Mouse (Mus musculus) heart, embryonic 11.5 days (tissue): ENCODE data around the gene Tbcel. TPM values are rescaled to one million over a fixed set of nuclear protein-coding genes. Genes with fewer than 3 reads are reported as not detected.

ENCODE experiments used
- ATAC-seq: fragments of 200-750 bp; cut with Nextera tagmentation; replicated peaks from 2 replicates; pipeline ENCODE4 v1.8.0; 2017; ENCODE audit warnings: moderate library complexity; ENCODE audit not compliant: insufficient number of reproducible peaks, low FRiP score, low TSS enrichment
- H3K27ac ChIP-seq: fragments of 300-500 bp; sonication (generic); 2 replicates; pipeline ENCODE4 v1.5.1; 2014; ENCODE audit warnings: mild to moderate bottlenecking, low read depth, low read length
- H3K27me3 ChIP-seq: fragments of 300-500 bp; sonication (generic); 2 replicates; pipeline ENCODE4 v1.6.1; 2014; ENCODE audit warnings: mild to moderate bottlenecking, low read length, mixed read lengths; ENCODE audit not compliant: control insufficient read depth, insufficient read depth
- H3K36me3 ChIP-seq: fragments of 300-500 bp; sonication (generic); 2 replicates; pipeline ENCODE4 v1.6.1; 2014; ENCODE audit warnings: mild to moderate bottlenecking, low read length, moderate library complexity, mixed read lengths; ENCODE audit not compliant: control insufficient read depth, insufficient read depth
- H3K4me1 ChIP-seq: fragments of 300-500 bp; sonication (generic); 2 replicates; pipeline ENCODE4 v1.6.1; 2014; ENCODE audit warnings: low read length; ENCODE audit not compliant: control insufficient read depth, insufficient read depth
- H3K4me2 ChIP-seq: fragments of 300-500 bp; sonication (generic); 2 replicates; pipeline ENCODE4 v1.6.1; 2014; ENCODE audit warnings: mild to moderate bottlenecking, moderate library complexity
- H3K4me3 ChIP-seq: fragments of 300-500 bp; sonication (generic); 2 replicates; pipeline ENCODE4 v1.5.1; 2014; ENCODE audit warnings: low read depth, low read length
- H3K9ac ChIP-seq: fragments of 300-500 bp; sonication (generic); 2 replicates; pipeline ENCODE4 v1.6.1; 2014; ENCODE audit warnings: mild to moderate bottlenecking, low read depth, low read length, moderate library complexity
- H3K9me3 ChIP-seq: fragments of 300-500 bp; sonication (generic); replicated peaks from 2 replicates; pipeline ENCODE4 v1.6.1; 2016; ENCODE audit warnings: low read length; ENCODE audit not compliant: control insufficient read depth
- WGBS: fragments of 180-500 bp; shearing (Covaris S2); extraction: QIAGEN DNeasy Blood & Tissue Kit; methylation state at CpG from one replicate; pipeline ENCODE4 v1.1.7; 2014; ENCODE audit not compliant: insufficient replicate concordance; 5-methylcytosine and 5-hydroxymethylcytosine counted together
- polyA plus RNA-seq: library from polyadenylated mRNA; unstranded; fragments of >200 nt; fragmentation: Nextera tagmentation; extraction: Ambion mirVana; gene quantifications from 2 replicates; pipeline ENCODE4 v1.2.1, GENCODE M21; 2014

The Tbcel gene
- polyA plus RNA-seq, 1 experiment from 2014 or later = 4.6 TPM

DNA sequence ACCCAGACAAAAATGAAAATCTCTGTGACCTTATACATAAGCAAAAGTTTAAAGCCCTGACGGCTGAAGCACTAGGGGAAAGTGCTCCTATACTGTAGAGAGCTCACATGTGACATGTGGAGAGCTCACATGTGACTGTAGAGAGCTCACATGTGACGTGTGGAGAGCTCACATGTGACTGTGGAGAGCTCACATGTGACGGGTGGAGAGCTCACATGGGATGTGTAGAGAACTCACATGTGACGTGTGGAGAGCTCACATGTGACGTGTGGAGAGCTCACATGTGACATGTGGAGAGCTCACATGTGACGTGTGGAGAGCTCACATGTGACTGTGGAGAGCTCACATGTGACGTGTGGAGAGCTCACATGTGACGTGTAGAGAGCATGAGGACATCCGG, 43.4 kb downstream of the Tbcel start:
- H3K4me1 ChIP-seq = peaks cover 13% of the 10 kb centered on the region
- no peaks in the 10 kb centered on the region for H3K36me3 ChIP-seq
- H3K4me3 ChIP-seq = no peak overlapping the region
- no peak for ATAC-seq
- 85% methylated on average over 9 of the region's 9 CpGs for WGBS
- H3K27ac ChIP-seq = no peak overlapping the region
- H3K27me3 ChIP-seq = peaks cover 45% of the 10 kb centered on the region
- no peak overlapping the region for H3K9ac ChIP-seq
- H3K9me3 ChIP-seq = no peaks in the 10 kb centered on the region
- no peak overlapping the region for H3K4me2 ChIP-seq

DNA sequence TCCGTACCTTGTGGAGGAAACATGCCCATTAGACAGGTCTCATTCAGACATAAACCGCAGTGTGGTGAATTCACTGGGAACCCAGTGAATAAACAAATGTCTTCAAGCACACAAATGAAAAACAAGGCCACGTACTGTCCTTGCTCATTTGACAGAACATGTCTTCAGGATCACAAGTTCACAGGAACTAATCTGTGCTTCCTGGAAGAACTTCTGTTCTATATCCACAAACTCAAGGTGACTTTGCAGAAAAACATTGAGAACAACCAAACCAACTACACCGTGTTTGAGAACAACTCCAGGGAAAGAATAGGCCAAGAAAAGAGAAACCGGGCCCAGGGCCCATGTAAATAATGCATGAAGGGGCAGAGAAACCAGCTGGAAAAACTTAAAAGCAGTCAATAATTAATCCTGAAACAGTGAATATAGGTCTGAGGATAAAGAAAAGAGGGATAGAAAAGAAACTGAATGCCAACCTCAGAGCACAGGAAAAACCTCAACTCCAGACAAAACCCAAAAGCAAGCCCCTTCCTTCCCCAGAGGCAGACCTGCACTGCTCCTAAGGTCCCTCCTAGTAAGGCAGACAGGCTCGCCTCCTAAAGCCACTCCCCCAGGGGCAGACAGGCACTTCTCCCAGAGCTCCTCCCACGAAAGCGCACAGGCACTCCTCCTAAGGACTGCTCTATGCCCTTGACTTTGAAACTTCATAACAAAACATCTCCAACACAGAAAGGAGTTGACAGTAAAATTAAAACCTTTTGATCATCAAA, 44.2 kb downstream of the Tbcel start:
- peak; percentile 88 for ATAC-seq
- no peak overlapping the region for H3K4me3 ChIP-seq

DNA sequence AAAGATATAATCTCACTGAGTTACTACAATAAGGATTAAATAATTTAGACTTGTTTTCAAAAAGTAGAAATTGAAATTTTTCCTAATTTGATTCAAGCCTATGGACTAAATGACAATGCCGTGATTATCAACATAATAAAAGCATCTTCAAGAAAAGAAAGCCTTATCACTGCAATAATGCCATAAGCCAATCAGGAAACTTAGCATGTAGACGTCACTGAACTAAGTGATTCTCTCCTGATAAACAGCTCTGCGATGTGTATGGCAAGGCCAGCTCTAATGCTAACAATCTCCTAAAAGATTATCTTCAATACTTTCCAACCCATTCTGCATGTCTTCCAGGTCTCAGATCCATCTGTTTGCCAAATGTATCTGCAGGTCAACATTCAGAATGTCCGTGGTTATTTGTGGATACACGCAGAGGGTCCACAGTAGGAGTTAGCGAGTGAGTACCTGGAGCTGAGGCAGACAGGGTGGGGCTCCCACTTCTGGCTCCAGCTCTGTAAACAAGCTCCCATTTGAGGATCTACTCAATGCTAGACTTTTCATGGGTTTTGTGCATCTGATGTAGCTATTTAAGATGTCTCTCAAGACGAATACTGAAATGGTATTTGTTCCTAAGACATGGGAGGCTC, 44.9 kb downstream of the Tbcel start:
- H3K4me3 ChIP-seq = no peak overlapping the region
- WGBS = 71% methylated on average over 7 of the region's 7 CpGs
- H3K4me1 ChIP-seq = peaks cover 16% of the 10 kb centered on the region
- H3K27ac ChIP-seq = 0 out of 2 replicates have a peak overlapping the region, but pooled peaks have one; percentile 42
- no peak overlapping the region for H3K9ac ChIP-seq
- H3K36me3 ChIP-seq = no peaks in the 10 kb centered on the region
- no peak for ATAC-seq
- H3K27me3 ChIP-seq = peaks cover 56% of the 10 kb centered on the region
- peak overlapping the region; percentile 6 for H3K4me2 ChIP-seq
- no peaks in the 10 kb centered on the region for H3K9me3 ChIP-seq

More for the DNA sequence above, 44.2 kb downstream of the Tbcel start:
- H3K27ac ChIP-seq = peak overlapping the region; percentile 42; the same call in 1 of the 2 replicates
- H3K36me3 ChIP-seq = no peaks in the 10 kb centered on the region
- peaks cover 16% of the 10 kb centered on the region for H3K4me1 ChIP-seq
- H3K9me3 ChIP-seq = no peaks in the 10 kb centered on the region
- 46% methylated on average over 8 of the region's 8 CpGs for WGBS
- peaks cover 51% of the 10 kb centered on the region for H3K27me3 ChIP-seq
- H3K9ac ChIP-seq = no peak overlapping the region
- H3K4me2 ChIP-seq = peak overlapping the region; percentile 3; the same call in 1 of the 2 replicates

DNA sequence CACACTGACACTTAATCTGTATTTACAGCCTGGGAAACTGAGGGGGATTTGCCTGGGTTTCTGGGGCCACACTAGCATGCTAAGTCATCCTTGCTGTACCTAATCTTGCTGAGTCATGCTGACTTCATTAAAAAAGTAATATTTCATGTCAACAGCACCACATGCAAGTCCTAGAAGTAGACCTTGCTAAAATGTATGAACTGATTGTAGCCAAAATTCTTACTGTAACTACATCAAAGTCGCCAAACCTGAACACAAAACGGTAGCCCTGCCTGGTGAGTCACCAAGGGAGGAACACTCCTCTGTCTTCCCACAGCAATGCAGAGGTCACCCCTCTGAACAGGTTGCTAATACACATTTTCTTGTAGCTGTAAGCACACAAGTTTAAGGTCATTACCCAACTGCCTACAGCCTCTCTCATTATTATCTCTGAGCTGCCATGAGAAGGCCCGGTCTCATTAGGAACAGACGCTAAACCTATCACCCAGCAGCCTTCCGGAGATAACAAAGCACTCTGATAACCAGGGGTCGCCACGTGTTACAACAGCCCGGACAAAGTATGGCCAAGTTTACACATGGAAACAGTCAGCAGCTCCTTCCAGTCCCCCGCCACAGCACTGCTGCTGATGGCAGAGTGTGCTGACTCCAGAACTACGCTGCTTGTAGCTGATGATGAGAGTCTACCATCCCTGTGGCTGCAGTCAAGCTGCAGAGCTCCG, 46.1 kb downstream of the Tbcel start:
- Histone ChIP-seq H3K4me2 (peak overlapping the region; percentile 50), H3K4me1 (peaks cover 16% of the 10 kb centered on the region)
- WGBS = 10% methylated on average over 11 of the region's 11 CpGs

DNA sequence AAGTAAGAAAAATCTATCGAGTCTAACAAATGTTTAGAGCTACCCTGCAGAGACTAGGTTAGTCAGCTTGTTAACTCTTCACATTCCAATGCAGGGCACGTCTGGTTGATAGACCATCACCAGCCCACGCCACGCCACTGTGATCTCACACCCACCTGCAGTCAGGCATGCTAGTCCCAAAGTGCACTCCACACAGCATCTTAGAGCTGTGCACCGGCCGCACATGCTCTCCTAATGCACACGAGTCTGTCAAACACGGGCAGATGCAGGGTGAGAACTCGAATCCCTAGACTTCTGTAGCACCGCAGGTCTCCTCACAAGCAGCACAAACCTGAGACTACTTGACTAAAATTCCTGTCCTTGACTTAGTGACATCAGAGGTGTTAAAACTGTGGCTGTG, 47.3 kb downstream of the Tbcel start:
- no peak overlapping the region for H3K4me2 ChIP-seq
- H3K4me3 ChIP-seq = no peak overlapping the region
- H3K36me3 ChIP-seq = no peaks in the 10 kb centered on the region
- ATAC-seq = no peak
- H3K27me3 ChIP-seq = peaks cover 58% of the 10 kb centered on the region
- peaks cover 13% of the 10 kb centered on the region for H3K4me1 ChIP-seq
- WGBS = 79% methylated on average over 10 of the region's 10 CpGs
- peak overlapping the region; percentile 37; the same call in 1 of the 2 replicates for H3K27ac ChIP-seq
- H3K9ac ChIP-seq = no peak overlapping the region
- H3K9me3 ChIP-seq = no peaks in the 10 kb centered on the region

More for the DNA sequence above, 46.1 kb downstream of the Tbcel start:
- Histone ChIP-seq H3K27me3 (peaks cover 55% of the 10 kb centered on the region), H3K27ac (peak overlapping the region; percentile 70), H3K9ac (peak overlapping the region; percentile 40; the same call in 1 of the 2 replicates), H3K4me3 (peak overlapping the region; percentile 21), H3K9me3 (no peaks in the 10 kb centered on the region), H3K36me3 (no peaks in the 10 kb centered on the region)
- peak; percentile 79 for ATAC-seq

DNA sequence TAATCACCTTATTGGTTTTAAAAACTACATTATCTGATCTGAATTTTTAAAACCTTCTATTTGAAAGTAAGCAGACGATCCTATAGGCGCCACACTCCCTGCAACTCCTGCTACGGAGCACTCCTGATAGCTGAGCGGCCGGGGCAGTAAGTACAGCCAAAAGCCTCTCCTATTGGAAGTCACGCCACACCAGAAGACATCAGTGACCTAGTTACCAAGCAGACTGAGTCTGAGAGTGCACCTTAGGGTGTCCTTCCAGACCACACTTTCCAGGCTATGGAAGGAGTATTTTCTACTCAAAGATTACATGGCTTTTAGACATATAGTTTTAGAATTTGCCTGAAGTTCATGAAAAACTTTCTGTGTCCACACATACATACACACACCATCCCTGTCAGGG, 47.9 kb downstream of the Tbcel start:
- WGBS = 79% methylated on average over 6 of the region's 6 CpGs
- H3K27ac ChIP-seq = no peak overlapping the region
- H3K9ac ChIP-seq = no peak overlapping the region
- no peak overlapping the region for H3K4me2 ChIP-seq
- no peak for ATAC-seq
- H3K9me3 ChIP-seq = no peaks in the 10 kb centered on the region
- peaks cover 61% of the 10 kb centered on the region for H3K27me3 ChIP-seq
- H3K36me3 ChIP-seq = no peaks in the 10 kb centered on the region
- H3K4me3 ChIP-seq = no peak overlapping the region
- peaks cover 13% of the 10 kb centered on the region for H3K4me1 ChIP-seq

DNA sequence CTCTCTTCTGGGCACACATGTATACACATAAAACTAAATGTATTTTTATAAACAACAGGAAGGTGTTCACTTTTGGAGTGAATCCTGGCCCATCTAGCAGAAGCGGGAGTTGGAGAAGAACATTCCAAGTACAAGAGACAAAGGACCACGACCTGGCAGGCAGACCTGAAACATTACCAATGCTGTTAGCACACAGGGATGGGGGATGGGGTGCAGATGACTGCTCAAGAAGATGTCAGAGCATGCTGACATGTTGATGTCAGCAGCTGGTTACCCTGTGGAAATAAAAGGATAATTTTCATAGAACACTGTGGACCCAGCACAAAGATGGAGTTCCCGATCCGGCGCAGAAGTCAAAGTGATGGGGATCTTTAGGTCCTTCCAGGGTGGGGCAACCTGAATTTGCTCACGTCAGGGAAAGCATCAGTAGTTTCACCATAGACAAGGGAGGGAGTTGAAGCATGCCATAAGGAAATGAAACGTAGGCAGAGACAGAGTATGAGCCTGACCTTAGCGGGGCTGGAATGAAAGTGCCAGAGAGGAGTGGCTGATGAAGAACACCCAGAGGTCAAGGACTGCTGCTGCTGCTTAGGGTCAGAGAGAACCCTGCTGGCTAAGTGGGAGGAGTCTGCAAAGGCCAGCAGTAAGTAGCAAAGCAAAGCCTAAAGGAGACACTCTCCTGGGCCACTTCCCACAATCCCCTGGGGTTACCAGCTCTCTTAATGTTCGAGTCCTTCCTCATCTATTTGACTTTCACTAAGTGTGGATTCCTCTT, 48.7 kb downstream of the Tbcel start:
- Histone ChIP-seq H3K27ac (no peak overlapping the region), H3K4me1 (peaks cover 13% of the 10 kb centered on the region), H3K36me3 (no peaks in the 10 kb centered on the region), H3K4me2 (no peak overlapping the region), H3K27me3 (peaks cover 62% of the 10 kb centered on the region), H3K9ac (no peak overlapping the region), H3K4me3 (no peak overlapping the region), H3K9me3 (no peaks in the 10 kb centered on the region)
- 59% methylated on average over 9 of the region's 9 CpGs for WGBS
- no peak for ATAC-seq

DNA sequence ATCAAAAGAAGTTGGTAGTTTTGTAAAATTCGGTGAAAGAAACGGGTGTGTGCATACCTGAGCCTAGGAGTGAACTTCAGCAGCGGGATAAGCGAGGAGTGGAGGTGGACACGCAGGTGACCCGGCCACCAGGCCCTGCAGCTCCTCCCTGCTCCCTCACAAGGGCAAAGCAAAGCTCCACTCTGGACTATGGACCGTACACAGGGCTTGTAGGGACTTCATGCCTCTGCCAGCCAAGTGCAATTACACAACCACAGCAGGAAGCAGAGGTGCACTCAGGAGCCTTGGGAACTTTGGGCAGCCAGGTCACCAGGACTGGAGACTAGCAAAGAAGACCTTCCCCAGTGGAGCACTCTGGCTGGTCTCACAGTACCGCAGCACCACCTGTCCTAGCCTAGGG, 50.1 kb downstream of the Tbcel start:
- WGBS = 91% methylated on average over 8 of the region's 8 CpGs
- Histone ChIP-seq H3K9ac (no peak overlapping the region), H3K27ac (no peak overlapping the region), H3K27me3 (peaks cover 65% of the 10 kb centered on the region), H3K4me2 (no peak overlapping the region), H3K4me3 (no peak overlapping the region), H3K36me3 (no peaks in the 10 kb centered on the region), H3K9me3 (no peaks in the 10 kb centered on the region), H3K4me1 (peaks cover 8% of the 10 kb centered on the region)
- ATAC-seq = no peak
